Mouse (Mus musculus) T-helper 1 cell (primary cell): ENCODE results near the gene Lancl1.

ENCODE experiments used
- in situ Hi-C: fragments of 300-600 bp; cut with MboI, MseI; formaldehyde crosslinking; loops from one replicate; pipeline ENCODE4 v1.15.1; 2025; ENCODE audit warnings: high pct_unique_total_duplicates

Lancl1 gene

DNA sequence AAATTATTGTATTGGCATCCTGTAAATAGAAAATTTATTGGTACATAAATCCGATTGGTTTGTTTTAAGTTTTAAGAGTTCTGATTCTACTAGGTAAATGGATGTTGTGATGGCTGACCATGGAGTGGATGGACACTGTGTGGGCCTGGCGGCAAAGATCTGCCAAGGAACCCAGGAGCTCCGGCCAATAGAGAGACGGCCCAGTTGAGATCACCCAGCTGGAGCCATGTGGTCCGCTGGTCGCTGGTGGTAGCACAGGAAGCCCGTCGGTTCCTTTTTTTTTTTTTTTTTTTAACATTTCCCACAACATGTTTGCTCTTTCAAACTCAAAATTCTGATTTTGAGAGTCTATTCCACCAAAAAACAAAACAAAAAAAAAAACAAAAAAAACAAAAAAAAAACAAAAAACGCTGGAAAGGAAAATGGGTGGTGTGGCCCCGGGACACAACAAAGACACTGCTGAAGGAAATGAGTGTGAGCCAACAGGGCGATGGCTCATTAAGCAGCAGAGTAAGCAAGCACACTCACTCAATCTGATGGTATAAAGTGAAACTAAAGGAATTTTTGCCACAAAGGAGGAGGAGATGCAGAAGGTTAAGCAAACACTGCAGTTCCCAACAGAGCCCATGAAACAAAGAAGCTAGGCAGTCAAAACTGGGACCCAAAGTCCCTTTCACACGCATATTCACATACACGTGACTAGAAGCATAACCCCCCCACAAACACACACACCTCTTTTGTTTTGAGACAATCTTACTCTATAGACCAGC, 21.4 kb downstream of the Lancl1 start:
- in situ Hi-C loops: no loop called here

DNA sequence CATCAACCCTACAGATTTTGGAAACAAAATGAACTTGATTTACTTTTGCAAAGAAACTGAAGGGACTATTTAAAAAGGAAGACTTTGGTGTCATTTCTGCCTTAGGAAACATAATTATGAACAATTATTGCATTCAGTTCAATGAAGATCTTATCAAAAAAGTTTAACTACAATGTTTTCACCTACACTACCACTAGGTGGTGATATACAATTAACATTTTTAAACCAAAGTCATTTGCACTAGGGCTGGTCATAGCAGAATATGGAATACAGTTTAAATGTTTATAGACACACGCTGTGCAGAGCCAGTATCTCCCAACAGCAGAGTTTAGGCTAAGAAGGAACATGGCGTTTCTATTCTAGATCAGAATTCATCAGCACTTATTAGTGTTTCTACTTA, 24.5 kb downstream of the Lancl1 start:
- in situ Hi-C loops: no loop called here

DNA sequence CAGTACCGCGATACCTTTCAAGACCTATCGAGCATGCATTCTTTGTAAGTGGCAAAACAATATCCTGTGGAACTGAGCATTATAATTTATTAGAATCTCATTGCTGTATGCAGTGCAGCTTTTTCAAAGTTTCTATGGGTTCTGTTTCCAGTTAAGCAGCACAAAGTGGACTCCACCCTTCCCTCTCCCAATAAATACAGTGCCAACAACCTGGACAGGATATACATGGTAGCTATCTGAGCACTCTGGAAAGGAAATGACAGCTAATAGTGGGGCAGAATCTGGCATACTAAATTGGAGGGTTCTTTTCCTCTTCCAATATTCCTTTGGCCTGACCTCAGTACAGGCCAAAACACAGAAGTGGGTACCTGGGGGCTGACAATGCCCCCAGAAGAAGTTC, 28.2 kb downstream of the Lancl1 start:
- in situ Hi-C loops: no loop called here

DNA sequence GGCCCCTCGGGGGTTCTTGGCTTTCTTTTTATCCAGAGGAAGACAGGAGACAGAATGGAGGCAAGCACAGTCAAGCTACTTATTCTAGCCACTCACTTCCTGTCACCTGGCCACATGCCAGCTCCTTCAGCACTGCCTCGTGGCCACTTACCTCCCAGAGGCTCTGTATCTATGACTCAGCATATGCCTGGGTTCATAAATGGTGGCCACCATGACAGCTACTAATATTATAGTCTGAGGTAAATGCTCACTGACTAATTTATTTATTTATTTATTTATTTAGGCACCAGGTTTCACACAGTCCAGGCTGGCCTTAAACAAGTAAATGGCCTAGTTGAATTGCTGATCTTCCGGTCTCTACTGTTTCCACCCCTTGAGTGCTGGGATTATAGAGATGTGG, 35.0 kb downstream of the Lancl1 start:
- in situ Hi-C loops: no loop called here

DNA sequence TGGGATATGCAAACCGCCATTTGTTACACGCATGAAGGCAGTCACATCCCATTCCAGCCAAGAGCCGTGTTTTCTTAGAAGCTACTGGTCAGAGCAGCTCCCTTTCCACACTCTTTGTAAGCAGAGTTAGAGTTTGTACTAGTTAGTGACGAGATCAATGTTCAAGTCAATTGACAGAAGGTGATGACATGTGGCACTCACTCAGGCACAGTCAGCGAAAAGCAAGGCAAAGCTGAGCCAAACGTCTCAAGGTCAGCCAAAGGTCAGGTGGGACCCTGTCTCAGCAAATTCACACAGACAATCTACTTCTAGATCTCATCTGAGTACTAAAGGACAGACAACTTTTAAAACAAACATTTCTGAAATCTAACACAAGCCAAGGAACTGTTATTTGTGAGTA, 36.4 kb downstream of the Lancl1 start:
- in situ Hi-C loops: no loop called here

DNA sequence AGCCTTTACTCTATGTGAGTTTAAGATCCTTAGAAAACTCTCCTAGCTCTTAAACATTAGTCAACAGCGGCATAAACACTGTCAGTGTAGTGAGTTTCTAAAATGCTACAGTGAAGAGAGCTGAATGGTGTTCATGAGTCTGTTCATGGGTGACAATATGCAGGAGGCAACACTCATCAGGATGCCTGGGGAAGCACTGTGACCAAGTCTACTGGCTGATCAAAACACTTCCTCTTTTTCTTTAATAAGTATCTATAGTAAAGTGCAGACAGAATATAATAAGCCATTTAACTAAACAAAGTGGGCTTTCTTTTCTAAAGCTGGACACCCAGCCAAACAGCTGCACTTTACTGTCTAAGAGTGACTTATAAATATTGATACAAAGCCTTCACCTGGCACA, 37.3 kb downstream of the Lancl1 start:
- in situ Hi-C loops: no loop called here

DNA sequence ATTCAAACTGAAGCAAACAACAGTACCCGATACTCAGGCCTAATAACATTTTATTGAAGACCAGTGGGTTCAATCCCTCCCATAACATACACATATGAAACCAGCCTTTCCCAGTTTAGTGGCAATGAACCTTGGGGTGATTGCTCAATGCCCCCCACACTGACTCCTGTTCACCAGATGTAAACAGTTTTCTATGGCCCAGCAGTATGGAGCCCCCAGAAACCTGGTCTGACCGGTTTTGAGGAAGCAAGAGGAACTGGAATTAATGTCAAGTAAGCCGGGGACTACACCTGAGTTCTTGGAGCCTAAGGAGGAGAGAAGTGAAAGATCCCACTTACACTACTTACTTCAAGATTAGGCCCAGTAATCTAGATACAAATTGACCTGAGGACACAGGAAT, 38.2 kb downstream of the Lancl1 start:
- in situ Hi-C loops: no loop called here

DNA sequence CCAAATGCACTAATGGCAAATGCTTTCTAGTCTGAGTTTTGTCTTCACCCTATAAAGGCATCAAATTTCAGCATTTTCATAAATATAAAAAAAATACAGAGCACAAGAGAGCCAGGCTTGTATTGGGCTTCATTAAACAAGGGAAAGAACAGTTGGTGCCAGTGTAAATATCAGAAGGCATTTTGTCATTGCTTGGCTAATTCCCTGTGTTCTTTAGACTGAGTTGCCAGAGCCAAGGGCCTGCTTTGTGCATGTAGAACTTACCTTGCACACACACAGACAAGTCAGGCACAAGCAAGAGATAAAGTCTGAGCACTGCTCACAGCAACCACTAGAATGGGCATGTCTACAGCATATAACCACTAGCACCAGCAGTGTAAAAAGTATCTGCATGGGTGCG, 40.1 kb downstream of the Lancl1 start:
- in situ Hi-C loops: no loop called here

DNA sequence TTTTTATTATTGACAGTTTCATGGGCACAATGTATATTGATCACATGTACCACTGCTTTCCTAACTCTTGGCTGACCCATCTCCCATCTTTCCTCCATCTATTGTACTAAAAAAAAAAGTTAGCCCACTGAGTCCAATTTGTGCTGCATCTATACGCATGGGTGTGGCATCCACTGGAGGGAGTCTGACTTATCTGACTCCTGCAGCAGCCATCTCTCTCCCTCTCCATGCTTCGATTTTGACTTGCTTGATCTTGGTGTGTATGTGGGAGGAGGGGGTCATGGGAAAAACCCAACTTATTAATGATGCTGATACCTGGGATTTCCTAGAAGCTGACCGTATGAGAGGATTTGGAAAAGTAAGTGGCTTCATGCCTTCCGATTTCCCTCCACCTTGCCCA, 40.5 kb downstream of the Lancl1 start:
- in situ Hi-C loops: no loop called here

DNA sequence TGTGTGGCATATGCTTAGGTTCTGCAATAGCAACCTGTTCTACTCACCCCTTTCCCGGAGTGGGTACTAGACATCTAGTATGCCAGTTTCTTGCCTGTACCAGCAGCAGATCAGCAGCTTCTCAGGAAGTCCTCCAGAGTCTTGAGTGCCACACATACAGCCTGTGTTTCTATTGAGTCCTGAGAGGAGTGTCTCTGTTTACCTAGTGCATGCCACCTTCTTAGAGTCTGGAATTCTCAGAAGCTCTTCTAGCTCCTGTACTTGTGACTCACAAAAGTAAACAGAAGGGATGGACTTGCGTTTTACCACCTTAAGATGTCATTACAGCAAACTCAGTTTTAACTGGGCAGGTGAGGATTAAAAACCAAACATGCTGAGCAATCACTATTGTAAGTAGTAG, 41.9 kb downstream of the Lancl1 start:
- in situ Hi-C loops: no loop called here

DNA sequence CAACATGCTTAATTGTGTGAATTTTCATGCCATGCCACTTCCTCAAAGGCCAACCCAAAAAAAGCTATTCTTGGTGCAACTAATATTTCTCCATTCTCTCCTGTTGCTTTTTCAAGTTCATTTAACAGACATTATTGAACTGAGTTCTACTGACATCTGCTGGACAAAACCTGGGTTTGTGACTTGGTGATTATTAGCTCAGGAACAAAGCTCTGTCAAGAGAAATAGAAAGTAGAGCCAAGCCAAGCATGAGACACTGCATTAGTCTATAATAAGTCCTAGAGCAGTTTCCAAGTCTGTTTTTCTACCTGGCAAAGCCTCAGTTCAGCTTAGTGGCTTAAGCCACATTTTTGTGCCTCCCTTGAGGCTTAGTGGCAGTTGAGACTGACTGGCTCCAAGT, 45.9 kb downstream of the Lancl1 start:
- in situ Hi-C loops: loop anchor here (5.0 kb wide), 1 partner anchor 100 kb away; no protein-coding TSS in a partner anchor

DNA sequence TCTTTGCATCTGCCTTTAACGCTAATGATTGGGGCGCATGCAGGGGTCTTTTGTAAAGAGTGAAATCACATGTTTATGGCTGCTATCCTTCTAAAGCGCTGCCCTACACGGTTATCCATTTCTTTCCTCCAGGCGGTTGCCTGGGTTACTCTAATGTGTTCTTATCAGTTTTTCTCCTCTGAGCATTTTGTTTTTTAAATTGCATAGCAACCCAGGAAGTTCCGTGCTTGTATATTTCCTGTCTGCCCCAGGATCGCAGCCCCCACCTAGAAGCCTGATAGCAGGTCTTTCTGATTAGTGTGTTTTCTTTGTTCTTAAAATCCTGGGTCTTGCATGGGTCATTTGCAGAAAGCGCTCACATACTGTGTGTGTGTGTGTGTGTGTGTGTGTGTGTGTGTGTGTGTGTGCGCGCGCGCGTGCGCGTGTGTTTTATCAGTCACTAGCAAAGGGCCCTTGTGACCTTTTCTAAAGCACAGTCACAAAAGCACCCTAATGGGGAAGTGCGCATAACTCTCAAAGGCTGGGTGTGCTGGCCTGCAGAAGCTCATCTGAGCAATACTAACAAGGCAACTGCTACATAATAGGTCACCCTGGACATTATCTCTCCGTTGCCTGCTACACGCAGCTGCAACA, 51.0 kb downstream of the Lancl1 start:
- in situ Hi-C loops: loop anchor here (10.0 kb wide), 1 partner anchor 1153 kb away; no protein-coding TSS in a partner anchor

DNA sequence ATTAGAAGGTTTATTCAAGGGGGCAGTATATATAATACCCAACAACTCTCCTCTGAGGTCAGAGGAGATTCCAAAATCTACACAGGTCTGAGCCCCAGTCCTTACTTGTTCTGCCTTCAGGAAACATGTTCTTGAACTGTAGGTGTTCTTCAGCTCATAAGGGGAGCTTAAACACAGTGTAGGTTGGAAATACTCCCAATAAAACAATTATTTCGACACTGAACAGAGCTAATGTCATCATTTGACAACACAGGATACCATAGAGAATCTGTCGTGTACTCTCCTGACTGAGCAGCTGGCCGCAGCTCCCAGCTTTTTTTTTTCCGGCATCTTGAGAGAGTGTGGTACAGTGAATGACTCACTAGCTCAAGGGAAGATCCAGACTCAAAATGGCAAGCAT, 52.8 kb downstream of the Lancl1 start:
- in situ Hi-C loops: loop anchor here (10.0 kb wide), 1 partner anchor 1151 kb away; no protein-coding TSS in a partner anchor

DNA sequence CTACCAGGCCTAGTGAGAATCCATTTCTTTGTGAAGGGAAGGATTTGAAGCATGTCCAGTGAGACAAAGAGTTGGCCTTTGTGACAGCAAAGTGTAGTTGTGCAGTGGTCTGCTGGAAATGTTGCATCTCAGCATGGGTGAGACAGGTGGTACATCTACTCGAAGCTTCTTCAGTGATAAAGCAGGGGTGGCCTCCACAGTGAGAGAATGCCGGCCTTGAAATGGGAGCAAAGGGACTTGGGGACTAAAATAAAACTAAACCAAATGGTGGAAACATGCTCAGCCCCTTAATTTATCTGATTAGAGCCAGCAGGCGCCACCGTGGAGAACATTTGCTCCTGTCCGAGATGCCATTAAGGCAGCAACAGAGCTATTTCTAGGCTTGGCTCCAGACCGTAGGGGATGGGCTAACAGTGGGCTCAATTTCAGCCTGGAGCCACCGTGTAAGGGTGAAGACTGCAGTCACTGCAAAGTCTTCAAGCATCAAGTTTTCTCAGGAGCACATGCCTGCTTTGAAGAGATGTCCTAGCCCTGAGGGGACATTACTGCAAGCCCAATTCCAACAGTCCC, 53.5 kb downstream of the Lancl1 start:
- in situ Hi-C loops: loop anchor here (10.0 kb wide), 1 partner anchor 1150 kb away; no protein-coding TSS in a partner anchor

DNA sequence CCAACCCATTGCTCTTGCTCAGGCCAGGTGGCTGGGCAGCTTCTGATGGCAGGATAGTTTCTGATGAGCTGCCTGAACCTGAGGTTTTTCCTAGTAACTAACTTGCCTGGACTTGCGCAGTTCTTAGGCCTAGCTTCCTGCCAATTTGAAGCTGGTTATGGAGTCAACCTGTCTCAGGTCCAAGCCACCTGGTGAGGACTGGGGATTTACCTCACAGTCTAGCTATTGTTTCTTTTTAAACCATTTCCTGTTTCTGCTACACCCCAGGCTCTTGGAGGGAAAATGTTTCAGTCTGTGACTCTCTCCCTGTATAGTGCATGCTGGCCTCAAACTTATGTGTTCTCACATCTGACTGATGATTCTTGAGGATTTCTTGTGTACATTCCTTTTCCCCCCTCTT, 58.5 kb downstream of the Lancl1 start:
- in situ Hi-C loops: loop anchor here (10.0 kb wide), 1 partner anchor 1145 kb away; no protein-coding TSS in a partner anchor

DNA sequence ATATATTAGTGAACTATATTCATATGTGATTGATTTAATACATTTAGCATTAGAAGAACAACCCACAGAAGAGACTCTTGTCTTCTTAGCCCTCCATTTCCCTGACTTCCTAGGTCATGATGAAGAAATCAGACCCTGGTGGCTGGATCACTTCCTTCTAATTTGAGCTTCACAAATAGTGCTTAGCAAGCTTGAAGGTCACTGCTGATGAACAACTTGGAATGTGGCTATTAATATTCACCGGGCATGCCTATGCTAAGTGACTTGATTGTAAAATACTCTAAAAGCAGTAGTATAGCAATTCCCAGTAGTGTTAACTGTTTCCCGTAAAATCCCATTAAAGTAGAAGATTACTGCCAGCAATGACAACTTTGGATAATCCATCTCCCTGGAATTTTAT, 63.2 kb downstream of the Lancl1 start:
- in situ Hi-C loops: no loop called here

DNA sequence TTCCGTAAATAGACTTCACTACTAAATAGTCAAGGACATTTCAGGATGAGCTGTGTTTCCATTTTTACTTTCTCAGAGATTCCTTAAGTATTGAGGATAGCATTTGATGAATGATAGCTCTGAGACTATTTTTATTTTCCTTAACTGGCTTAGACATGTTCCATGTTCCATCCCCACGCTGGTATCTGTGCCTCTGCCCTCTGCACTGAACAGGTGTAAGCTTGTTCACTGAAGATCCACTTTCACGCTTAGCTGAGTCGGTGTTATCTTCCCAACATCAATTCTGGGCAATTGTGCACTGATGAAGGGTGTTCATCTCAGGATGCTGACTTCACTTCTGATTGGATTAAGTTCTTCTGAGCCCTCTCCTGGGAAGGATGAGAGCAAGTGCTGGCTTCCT, 73.8 kb downstream of the Lancl1 start:
- in situ Hi-C loops: no loop called here

DNA sequence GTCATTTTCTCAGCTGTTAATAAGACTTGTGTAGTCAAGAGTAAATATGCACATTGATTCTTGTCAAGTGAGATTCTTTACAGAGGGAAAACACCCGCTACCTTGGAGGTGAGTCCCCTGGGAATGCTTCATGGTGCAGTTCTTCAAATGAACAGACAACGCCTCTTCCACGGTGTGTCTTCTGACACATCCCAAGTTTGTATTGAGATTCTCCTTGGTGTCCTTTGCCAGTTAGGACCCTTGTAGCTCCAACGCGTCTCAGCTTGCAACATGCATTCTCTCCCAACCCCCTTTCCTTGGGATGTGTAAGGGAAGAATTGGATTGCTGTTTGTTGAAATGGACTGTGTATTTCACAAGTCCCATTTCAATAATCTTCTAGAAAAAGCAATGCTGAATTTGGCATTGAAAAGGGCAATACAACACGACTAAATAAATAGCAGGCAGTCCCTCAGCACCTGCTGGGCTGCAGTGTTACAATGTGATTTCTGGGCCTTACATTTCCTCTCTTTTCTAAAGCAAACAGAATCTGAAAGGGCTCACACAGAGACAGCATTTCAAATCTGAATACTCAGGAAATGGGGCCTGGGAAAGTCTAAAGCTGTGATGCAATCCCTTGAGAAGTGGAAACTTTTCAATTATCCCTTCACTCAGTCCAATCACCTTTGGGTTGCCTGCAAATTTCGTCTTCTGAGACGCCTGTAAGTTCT, 78.0 kb downstream of the Lancl1 start:
- in situ Hi-C loops: no loop called here

DNA sequence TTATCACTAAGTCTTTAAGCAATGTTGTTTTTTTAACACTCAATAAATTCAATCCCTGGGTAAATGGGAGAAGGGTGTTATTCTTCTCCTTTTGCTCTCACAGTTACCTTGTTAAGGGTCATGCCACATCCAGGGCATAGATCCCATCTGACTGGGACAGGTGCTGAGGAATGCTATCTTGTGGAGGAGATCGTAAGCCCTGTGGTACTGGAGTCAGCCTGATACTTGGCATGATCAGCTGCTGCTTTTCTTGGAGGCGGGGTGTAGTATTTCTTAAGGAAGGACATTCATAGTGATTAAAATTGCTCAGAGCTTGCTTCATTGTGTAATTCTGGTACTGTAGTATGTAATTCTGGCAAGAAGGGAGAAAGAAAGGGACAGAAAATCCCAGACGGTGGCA, 81.3 kb downstream of the Lancl1 start:
- in situ Hi-C loops: no loop called here

DNA sequence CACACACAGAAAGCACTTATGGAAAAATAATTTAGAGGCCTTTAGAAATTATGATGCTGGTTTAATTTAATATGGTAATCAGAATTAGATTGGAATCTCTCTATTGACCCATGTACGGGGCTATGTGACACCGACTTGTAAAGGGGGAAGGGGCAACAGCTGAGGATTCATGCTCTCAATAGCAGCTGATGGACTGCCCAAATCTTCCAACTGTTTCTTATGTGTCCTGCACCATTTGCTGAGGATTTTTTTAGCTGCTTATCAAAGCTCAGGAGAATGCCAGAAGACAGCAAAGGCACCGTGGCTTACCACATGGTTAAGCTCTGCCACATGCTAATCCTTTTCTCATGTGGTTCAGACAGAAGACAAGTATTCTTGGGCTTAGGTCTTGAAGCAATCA, 87.6 kb downstream of the Lancl1 start:
- in situ Hi-C loops: no loop called here
